ENCODE assay signal across 17 mouse cellular contexts in genomic region chr4:22018414-22018813, GRCm38 (mm10).
A peak's percentile ranks its signal among the peaks of the same experiment; 100 is the strongest.
DNase-seq lines count a peak whose midpoint lies in the region; ATAC-seq and TF ChIP-seq lines count a peak whose summit lies in the region.
"Had no signal": no experiment of that assay in that cellular context is flagged by ENCODE, and none has a peak within 500 bp of the region (broad histone marks: within the 10 kb centered on the region; RNA-seq: fewer than 3 reads in every experiment).

No protein-coding gene starts in this region.

- no peaks in the 10 kb centered on the region for H3K36me3 ChIP-seq in neural tube, embryonic 11.5 days (ENCODE audit: control insufficient read depth, insufficient read depth, low read length)
- H3K36me3 ChIP-seq in hindbrain, postnatal 0 days (ENCODE audit: insufficient read depth, low read length): no peaks in the 10 kb centered on the region
- H3K36me3 ChIP-seq in midbrain, embryonic 16.5 days (ENCODE audit: control insufficient read depth, insufficient read depth, low read length): no peaks in the 10 kb centered on the region
- H3K36me3 ChIP-seq: embryonic facial prominence, embryonic 10.5 days; liver, embryonic 12.5 days; lung, embryonic 15.5 days had no signal

- no peak overlapping the region for H3K4me2 ChIP-seq in neural tube, embryonic 11.5 days (ENCODE audit: low read depth)
- H3K4me2 ChIP-seq in hindbrain, postnatal 0 days (ENCODE audit: low read depth, low read length): no peak overlapping the region
- H3K4me2 ChIP-seq in midbrain, embryonic 16.5 days (ENCODE audit: low read length): 0 out of 2 replicates have a peak overlapping the region, but pooled peaks have one; percentile 17
- H3K4me2 ChIP-seq: liver, embryonic 12.5 days; lung, embryonic 15.5 days had no signal

- ATAC-seq in neural tube, embryonic 11.5 days (ENCODE audit: insufficient read depth, low FRiP score, low TSS enrichment): peak; percentile 85
- ATAC-seq in hindbrain, postnatal 0 days: 0 out of 2 replicates have a peak, but pooled peaks have one; percentile 18
- ATAC-seq in midbrain, embryonic 16.5 days: peak; percentile 47; the same call in 1 of the 2 replicates
- no peak for ATAC-seq in megakaryocyte progenitor cell, adult 5-6 weeks (replicated peaks; ENCODE audit: poor library complexity)
- ATAC-seq: intestine, postnatal 0 days; liver, embryonic 12.5 days had no signal

- TF ChIP-seq CTCF in hindbrain, postnatal 0 days (IDR thresholded peaks at IDR 0.05; ENCODE audit: low read depth): no peak

- 48% methylated on average over 5 of the region's 5 CpGs for WGBS in neural tube, embryonic 11.5 days
- WGBS in hindbrain, postnatal 0 days: 41% methylated on average over 5 of the region's 5 CpGs
- 41% methylated on average over 5 of the region's 5 CpGs for WGBS in midbrain, embryonic 16.5 days

- no peak for DNase-seq in neural tube, embryonic 11.5 days (ENCODE audit: low spot score)
- DNase-seq in neural tube, embryonic 10.5 days (ENCODE audit: extremely low spot score, low spot score): no peak
- DNase-seq in hindbrain, postnatal 0 days (ENCODE audit: low spot score): no peak
- DNase-seq in right cerebral cortex, adult 18-20 months: no peak
- no peak for DNase-seq in embryo, embryonic 9.5 days (ENCODE audit: extremely low spot score)
- DNase-seq: adrenal gland, adult 8-10 months; thymus, postnatal 25 days had no signal

- peak overlapping the region; percentile 2; the same call in 1 of the 2 replicates for H3K27ac ChIP-seq in neural tube, embryonic 11.5 days (ENCODE audit: low read depth, low read length)
- no peak overlapping the region for H3K27ac ChIP-seq in hindbrain, postnatal 0 days
- no peak overlapping the region for H3K27ac ChIP-seq in midbrain, embryonic 16.5 days (ENCODE audit: low read length)
- H3K27ac ChIP-seq: embryonic facial prominence, embryonic 10.5 days; left cerebral cortex, adult 2 months; liver, embryonic 12.5 days; lung, embryonic 15.5 days; stomach, postnatal 0 days had no signal

- H3K27me3 ChIP-seq in neural tube, embryonic 11.5 days (ENCODE audit: control insufficient read depth, insufficient read depth, low read length): no peaks in the 10 kb centered on the region
- H3K27me3 ChIP-seq in hindbrain, postnatal 0 days (ENCODE audit: insufficient read depth, low read length): no peaks in the 10 kb centered on the region
- no peaks in the 10 kb centered on the region for H3K27me3 ChIP-seq in midbrain, embryonic 16.5 days (ENCODE audit: control insufficient read depth, insufficient read depth, low read depth, low read length)
- H3K27me3 ChIP-seq: CH12.LX; liver, embryonic 12.5 days; lung, embryonic 15.5 days had no signal

- H3K4me1 ChIP-seq in neural tube, embryonic 11.5 days (ENCODE audit: control insufficient read depth, insufficient read depth, low read length): no peaks in the 10 kb centered on the region; the same call in 1 of the 2 replicates
- no peaks in the 10 kb centered on the region for H3K4me1 ChIP-seq in hindbrain, postnatal 0 days (ENCODE audit: insufficient read depth, low read length)
- peaks cover 2% of the 10 kb centered on the region; the same call in 1 of the 2 replicates for H3K4me1 ChIP-seq in midbrain, embryonic 16.5 days (ENCODE audit: control insufficient read depth, insufficient read depth, low read length)
- H3K4me1 ChIP-seq: embryonic facial prominence, embryonic 10.5 days; liver, embryonic 12.5 days; lung, embryonic 15.5 days had no signal

- no peak overlapping the region; the same call in 1 of the 2 replicates for H3K9ac ChIP-seq in neural tube, embryonic 11.5 days (ENCODE audit: low read length)
- no peak overlapping the region for H3K9ac ChIP-seq in hindbrain, postnatal 0 days (replicated peaks; ENCODE audit: low read length)
- H3K9ac ChIP-seq in midbrain, embryonic 16.5 days (ENCODE audit: low read depth, low read length): no peak overlapping the region
- H3K9ac ChIP-seq: liver, embryonic 12.5 days; lung, embryonic 15.5 days had no signal

- H3K9me3 ChIP-seq in neural tube, embryonic 11.5 days (ENCODE audit: control insufficient read depth, low read length): no peaks in the 10 kb centered on the region
- no peaks in the 10 kb centered on the region for H3K9me3 ChIP-seq in hindbrain, postnatal 0 days (ENCODE audit: low read length)
- no peaks in the 10 kb centered on the region for H3K9me3 ChIP-seq in midbrain, embryonic 16.5 days (replicated peaks; ENCODE audit: control insufficient read depth, low read length, poor library complexity, severe bottlenecking)
- H3K9me3 ChIP-seq: embryonic facial prominence, embryonic 10.5 days; liver, embryonic 12.5 days; lung, embryonic 15.5 days had no signal

- no peak overlapping the region for H3K4me3 ChIP-seq in neural tube, embryonic 11.5 days (ENCODE audit: low read depth, low read length)
- H3K4me3 ChIP-seq in hindbrain, postnatal 0 days (ENCODE audit: low read length): no peak overlapping the region
- H3K4me3 ChIP-seq in midbrain, embryonic 16.5 days (ENCODE audit: low read depth, low read length): no peak overlapping the region
- H3K4me3 ChIP-seq: embryonic facial prominence, embryonic 10.5 days; left cerebral cortex, adult 2 months; liver, embryonic 12.5 days; lung, embryonic 15.5 days; myocyte had no signal
